Mouse (Mus musculus) layer of hippocampus, adult 11-12 months (tissue): ENCODE measurements around the gene Lasp1.

ENCODE experiments used
- DNase-seq: peaks from one replicate; pipeline ENCODE4 v3.0.0; 2022; ENCODE audit warnings: low spot score

Gene Lasp1

GRCm38 (mm10) chr11:97810970-97811369 is 12.2 kb downstream of the Lasp1 start:
- no peak for DNase-seq

GRCm38 (mm10) chr11:97811569-97812362 is 13.0 kb downstream of the Lasp1 start:
- DNase-seq, result no peak

- no peak for DNase-seq
Measured at GRCm38 (mm10) chr11:97812491-97812921, 13.7 kb downstream of the Lasp1 start.

- DNase-seq, result no peak
Measured at GRCm38 (mm10) chr11:97813085-97813484, 14.3 kb downstream of the Lasp1 start.

GRCm38 (mm10) chr11:97813746-97814515 is 15.1 kb downstream of the Lasp1 start:
- DNase-seq, result no peak

GRCm38 (mm10) chr11:97815736-97816135 is 16.9 kb downstream of the Lasp1 start:
- DNase-seq, result no peak

GRCm38 (mm10) chr11:97816176-97816575 is 17.4 kb downstream of the Lasp1 start:
- no peak for DNase-seq

GRCm38 (mm10) chr11:97816916-97817315 is 18.1 kb downstream of the Lasp1 start:
- DNase-seq, result no peak

GRCm38 (mm10) chr11:97817379-97817778 is 18.6 kb downstream of the Lasp1 start:
- no peak for DNase-seq

- no peak for DNase-seq
Measured at GRCm38 (mm10) chr11:97818003-97818402, 19.2 kb downstream of the Lasp1 start.

- no peak for DNase-seq
Measured at GRCm38 (mm10) chr11:97818571-97818970, 19.8 kb downstream of the Lasp1 start.

GRCm38 (mm10) chr11:97819102-97819501 is 20.3 kb downstream of the Lasp1 start:
- DNase-seq, result no peak

GRCm38 (mm10) chr11:97819923-97820322 is 21.1 kb downstream of the Lasp1 start:
- DNase-seq, result no peak

GRCm38 (mm10) chr11:97820840-97821239 is 22.0 kb downstream of the Lasp1 start:
- DNase-seq, result no peak

- DNase-seq, result no peak
Measured at GRCm38 (mm10) chr11:97821401-97822064, 22.7 kb downstream of the Lasp1 start.

- DNase-seq, result no peak
Measured at GRCm38 (mm10) chr11:97822840-97823603, 24.2 kb downstream of the Lasp1 start.

GRCm38 (mm10) chr11:97824168-97824567 is 25.4 kb downstream of the Lasp1 start:
- no peak for DNase-seq

- no peak for DNase-seq
Measured at GRCm38 (mm10) chr11:97824895-97825294, 26.1 kb downstream of the Lasp1 start.

GRCm38 (mm10) chr11:97825295-97825694 is 26.5 kb downstream of the Lasp1 start:
- no peak for DNase-seq

- DNase-seq, result no peak
Measured at GRCm38 (mm10) chr11:97825971-97826370, 27.2 kb downstream of the Lasp1 start.

GRCm38 (mm10) chr11:97826414-97826813 is 27.6 kb downstream of the Lasp1 start:
- no peak for DNase-seq

GRCm38 (mm10) chr11:97827654-97828053 is 28.9 kb downstream of the Lasp1 start:
- DNase-seq, result no peak
